Mouse (Mus musculus): ENCODE data around the gene Mageb3.
"Not testable (repeated sequence)": the region's sequence is repeated elsewhere in the genome, so short reads cannot be mapped to it uniquely, and the experiment has no call there.

Mageb3 gene

DNA sequence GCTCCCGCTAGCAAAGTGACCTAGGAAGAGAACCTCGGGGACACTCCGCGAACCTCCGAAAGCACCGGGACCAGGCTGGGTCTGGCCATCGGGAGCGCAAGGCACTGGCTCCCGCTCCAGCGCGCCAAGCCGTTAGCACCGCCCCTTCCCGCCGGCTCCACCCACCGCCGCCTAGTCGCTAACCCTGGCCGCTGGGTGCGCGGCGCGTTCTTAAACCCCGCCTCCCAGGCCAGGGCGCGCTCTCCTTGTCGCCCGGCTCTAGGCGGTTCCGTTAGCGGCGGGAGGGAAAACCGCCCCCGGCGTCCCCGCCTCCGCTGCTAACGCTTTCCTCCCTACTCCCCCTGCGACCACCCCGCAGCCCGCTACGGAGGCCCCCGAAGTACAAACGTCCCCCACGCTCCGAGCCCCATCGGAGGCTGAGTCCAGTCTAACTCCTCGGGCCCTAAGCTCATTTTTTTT lies at the start of gene Mageb3, which contains the start of gene Ctdspl2:
Mageb3 (minus strand) TSS at position 328 of the 459 bp plus-strand sequence.
Ctdspl2 (plus strand) TSS at position 237 of the 459 bp plus-strand sequence.
- peak; percentile 97 for DNase-seq

- no peak for DNase-seq
Observed at GRCm38 (mm10) chr2:121995738-121996137, 39.8 kb upstream of the Mageb3 start.

- no peak for DNase-seq
Observed at GRCm38 (mm10) chr2:121957216-121957792, 1.4 kb upstream of the Mageb3 start.

- DNase-seq = peak; percentile 96
Observed at GRCm38 (mm10) chr2:121956224-121957018, 529 bp upstream of the Mageb3 start.

DNA sequence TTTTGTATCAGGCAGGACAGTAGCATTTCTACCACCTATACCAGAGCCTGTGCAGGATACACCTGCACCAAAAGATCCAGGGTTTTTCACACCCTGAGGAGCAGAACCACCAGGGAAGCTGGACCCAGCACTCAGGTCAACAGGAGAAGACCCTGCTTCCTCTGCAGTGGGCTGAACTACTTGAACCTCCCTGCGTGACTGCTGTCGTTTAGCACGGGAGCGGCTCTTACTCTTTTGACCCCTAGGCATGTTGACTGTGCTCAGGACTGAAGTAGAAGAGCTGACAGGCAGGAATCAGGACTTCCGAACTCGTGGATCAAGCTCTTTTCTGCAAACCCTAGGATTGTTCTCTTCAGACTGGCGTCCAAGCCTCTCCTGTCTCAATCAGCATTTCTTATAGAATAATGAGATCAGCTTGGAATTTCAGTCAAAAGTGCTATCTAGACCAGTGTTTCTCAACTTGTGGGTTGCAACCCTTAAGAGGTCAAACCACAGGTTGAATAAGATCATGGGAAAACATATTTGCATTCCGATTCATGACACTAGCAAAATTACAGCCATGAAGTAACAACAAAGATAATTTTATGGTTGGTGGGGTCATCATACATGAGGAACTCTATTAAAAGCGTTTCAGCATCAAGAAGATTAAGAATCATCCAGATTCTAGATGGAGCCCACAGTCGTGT lies 778 bp downstream of the Mageb3 start:
- DNase-seq = peak; percentile 15

DNA sequence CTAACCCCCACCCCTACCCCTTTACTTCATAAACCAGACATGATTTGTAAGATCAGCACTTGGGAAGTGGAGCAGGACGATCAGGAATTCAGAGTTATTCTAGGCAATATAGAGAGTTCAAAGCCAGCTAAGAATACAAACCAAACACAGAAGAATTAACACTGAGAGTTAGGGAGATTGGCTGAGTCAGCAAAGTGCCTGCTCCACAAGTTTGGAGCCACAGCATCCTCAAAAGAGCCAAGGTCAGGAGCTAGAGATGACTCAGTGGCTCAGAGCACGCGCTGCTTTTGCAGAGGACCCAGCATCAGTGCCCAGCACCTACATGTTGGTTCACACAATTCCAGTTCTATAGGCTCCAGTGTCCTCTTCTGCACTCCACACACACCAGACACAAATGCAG lies 12.5 kb downstream of the Mageb3 start:
- DNase-seq = no peak

- not testable (repeated sequence) for DNase-seq
Observed at GRCm38 (mm10) chr2:121937624-121938023, 18.3 kb downstream of the Mageb3 start.

- DNase-seq = no peak
Observed at GRCm38 (mm10) chr2:121916047-121916970, 39.6 kb downstream of the Mageb3 start.

DNA sequence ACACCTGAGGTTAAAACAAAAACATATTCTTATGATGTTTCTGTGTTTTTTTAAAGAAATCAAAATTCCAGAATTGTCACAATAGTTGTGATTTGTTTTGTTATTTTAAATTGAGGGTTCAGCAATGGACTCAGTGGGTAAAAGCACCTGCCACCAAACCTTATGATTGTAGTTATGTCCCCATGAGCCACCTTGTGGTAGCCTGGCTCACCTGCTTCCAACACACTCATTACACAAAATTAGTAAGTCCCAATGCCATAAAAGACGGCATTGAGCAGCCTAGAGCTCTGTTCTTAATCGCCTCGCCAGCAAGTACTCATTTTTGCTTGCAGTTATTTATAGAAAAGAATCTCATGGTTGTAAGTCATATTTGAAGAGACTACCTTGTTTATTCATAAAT lies 45.9 kb downstream of the Mageb3 start:
- no peak for DNase-seq

Measured in kidney, adult 9 months (tissue).